Mouse (Mus musculus) CD8-positive naive resting alpha-beta T cell, adult 57 days (primary cell): ENCODE results near the gene Tpst2. TPM values are rescaled to one million over a fixed set of nuclear protein-coding genes. Genes with fewer than 3 reads are reported as not detected.

Source experiments
- total RNA-seq: library from RNA; stranded (reverse); gene quantifications from one replicate; pipeline ENCODE4 v1.2.4, GENCODE M21; 2023

Tpst2 gene
- 178 TPM for total RNA-seq

DNA sequence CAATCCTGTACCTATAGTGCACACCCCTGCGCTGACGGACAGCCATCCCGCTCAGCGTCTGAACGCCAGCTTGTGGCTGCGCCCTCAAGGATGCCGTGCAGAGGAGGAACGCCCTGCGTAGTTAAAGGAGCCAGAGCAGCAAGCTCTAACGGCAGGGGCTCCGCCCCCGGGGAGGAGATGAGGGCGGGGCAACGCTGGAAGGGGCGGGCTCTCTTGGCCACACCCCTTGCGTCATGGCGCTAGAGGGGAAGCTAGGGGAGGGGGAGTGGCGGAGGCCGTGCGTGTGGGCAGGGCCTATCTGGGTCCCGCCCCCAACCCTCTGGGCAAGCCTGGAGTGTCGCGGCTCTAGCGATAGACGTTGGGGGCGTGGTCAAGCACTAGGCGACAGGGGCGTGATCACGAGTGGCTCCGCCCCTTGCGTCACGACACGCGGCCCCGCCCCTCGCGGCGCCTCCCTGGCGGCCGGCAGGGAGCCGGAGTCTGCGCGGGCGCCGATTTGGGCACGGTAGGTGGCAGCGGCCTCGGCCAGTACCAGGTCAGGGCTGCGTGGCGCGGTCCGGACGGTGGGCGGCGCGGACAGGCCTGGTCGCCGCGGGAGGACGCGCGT, at the start of gene Tpst2:
Gene Tpst2, plus strand, starts transcription at position 425 of the 607 bp plus-strand sequence.

GRCm38 (mm10) chr5:112252400-112252799, 24.1 kb upstream of the Tpst2 start, which contains the start of gene Cryba4:
Gene Cryba4, minus strand, starts transcription at chr5:112252518.

DNA sequence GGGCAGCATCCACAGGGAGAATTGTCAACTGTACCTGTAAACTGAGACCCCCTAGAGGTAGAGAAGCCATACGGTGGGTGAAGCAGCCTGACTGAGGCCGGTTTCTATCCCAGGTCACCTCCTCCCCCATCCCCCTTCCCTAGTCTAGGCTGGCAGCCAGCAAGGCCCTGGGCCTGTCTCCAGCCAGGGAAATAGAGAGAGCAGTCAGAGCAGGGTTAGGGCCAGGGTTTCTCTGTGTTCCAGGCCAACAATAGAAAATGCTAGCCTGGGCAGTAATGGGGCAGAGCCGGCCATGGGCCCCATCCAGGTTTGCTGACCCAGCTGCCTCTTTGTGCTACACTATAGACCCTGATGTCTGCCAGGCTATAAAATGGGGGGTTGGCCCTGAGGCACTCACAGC, 21.1 kb upstream of the Tpst2 start, which contains the start of gene Crybb1:
Gene Crybb1, plus strand, starts transcription at position 390 of the 400 bp plus-strand sequence.

GRCm38 (mm10) chr5:112325546-112326445, 49.3 kb downstream of the Tpst2 start, which contains the start of gene Tfip11:
Gene Tfip11, plus strand, starts transcription at chr5:112326358.

GRCm38 (mm10) chr5:112342463-112343204, 66.1 kb downstream of the Tpst2 start, which contains the start of the genes Srrd and Hps4:
Gene Srrd, minus strand, starts transcription at chr5:112343040.
Gene Hps4, plus strand, starts transcription at chr5:112343083.

DNA sequence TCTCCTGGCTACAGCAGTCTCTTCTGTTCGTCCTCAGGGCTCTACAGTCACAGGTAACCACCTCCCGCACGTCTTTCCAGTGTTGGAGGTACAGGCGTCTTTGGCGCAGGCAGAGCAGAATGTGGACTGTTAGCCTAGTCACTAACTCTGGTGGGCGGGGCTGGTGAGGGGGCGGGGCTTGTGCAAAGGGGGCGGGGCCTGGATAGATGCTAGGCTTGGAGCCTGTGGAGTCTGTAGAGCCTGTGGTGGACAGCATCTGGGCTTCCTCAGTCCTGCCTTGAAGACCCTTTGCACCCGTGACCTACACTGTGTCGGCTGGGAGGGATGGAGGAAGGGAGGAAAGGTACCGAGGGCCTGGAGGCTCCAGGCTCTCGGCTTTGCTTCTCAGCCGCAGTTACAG, 79.4 kb downstream of the Tpst2 start, which contains the start of gene Gm6583:
Gene Gm6583, minus strand, starts transcription at position 124 of the 400 bp plus-strand sequence.

Other genes starting within 250 kb of the Tpst2 start
- not detected for gene Cryba4, start 24.2 kb upstream of the Tpst2 start, total RNA-seq
- gene Crybb1, start 20.9 kb upstream of the Tpst2 start, total RNA-seq, result not detected
- gene Tfip11, start 49.7 kb downstream of the Tpst2 start, total RNA-seq, result 69.3 TPM
- 25.3 TPM for gene Srrd, start 66.3 kb downstream of the Tpst2 start, total RNA-seq
- 20.0 TPM for gene Hps4, start 66.4 kb downstream of the Tpst2 start, total RNA-seq
- gene Gm6583, start 79.3 kb downstream of the Tpst2 start, total RNA-seq, result not detected
- not detected for gene Asphd2, start 118.2 kb downstream of the Tpst2 start, total RNA-seq
- not detected for gene Gm6588, start 172.7 kb downstream of the Tpst2 start, total RNA-seq